Mouse (Mus musculus) layer of hippocampus, adult 2 months (tissue): ENCODE data around the gene Gpn2. TPM values are rescaled to one million over a fixed set of nuclear protein-coding genes. Genes with fewer than 3 reads are reported as not detected.
A peak's percentile ranks its signal among the peaks of the same experiment; 100 is the strongest.

Source experiments
- DNase-seq, 2 experiments: peaks; one replicate each; pipeline ENCODE4 v3.0.0; 2022; ENCODE audit warnings: low spot score in 2 of 2
- H3K27ac ChIP-seq: fragments of 200-600 bp; 2 replicates; pipeline ENCODE4 v1.8.1; 2022
- H3K4me3 ChIP-seq: fragments of 200-600 bp; 2 replicates; pipeline ENCODE4 v1.8.1; 2022; ENCODE audit warnings: mild to moderate bottlenecking
- CTCF ChIP-seq: fragments of 200-600 bp; conservative IDR thresholded peaks from 2 replicates; pipeline ENCODE4 v1.8.1; 2022; ENCODE audit warnings: antibody characterized with exemption, mild to moderate bottlenecking, moderate library complexity
- long read RNA-seq, 2 experiments: library from polyadenylated mRNA; stranded (forward); transcript quantifications; one replicate each; pipeline ENCODE4 v2.0.0; 2021; ENCODE audit warnings: borderline mapping rate in 2 of 2
- total RNA-seq, 2 experiments: library from RNA; stranded (reverse); gene quantifications; 2 replicates each; pipeline ENCODE4 v1.2.3; 2021

Gpn2 gene
- 10 to 100 TPM; 10.7 to 11.6 TPM for total RNA-seq
- long read RNA-seq, experiment 1, partial matches to known transcripts = 0 of 6 reads
- long read RNA-seq, experiment 1, other reads (novel, unspliced or antisense) = 1 of 6 reads
- long read RNA-seq, experiment 2, transcript Gpn2-201 (5 exons, 1,367 nt) = major isoform, 5 of 7 reads
- long read RNA-seq, experiment 2, partial matches to known transcripts = 1 of 7 reads
- long read RNA-seq, experiment 2, other reads (novel, unspliced or antisense) = 0 of 7 reads

DNA sequence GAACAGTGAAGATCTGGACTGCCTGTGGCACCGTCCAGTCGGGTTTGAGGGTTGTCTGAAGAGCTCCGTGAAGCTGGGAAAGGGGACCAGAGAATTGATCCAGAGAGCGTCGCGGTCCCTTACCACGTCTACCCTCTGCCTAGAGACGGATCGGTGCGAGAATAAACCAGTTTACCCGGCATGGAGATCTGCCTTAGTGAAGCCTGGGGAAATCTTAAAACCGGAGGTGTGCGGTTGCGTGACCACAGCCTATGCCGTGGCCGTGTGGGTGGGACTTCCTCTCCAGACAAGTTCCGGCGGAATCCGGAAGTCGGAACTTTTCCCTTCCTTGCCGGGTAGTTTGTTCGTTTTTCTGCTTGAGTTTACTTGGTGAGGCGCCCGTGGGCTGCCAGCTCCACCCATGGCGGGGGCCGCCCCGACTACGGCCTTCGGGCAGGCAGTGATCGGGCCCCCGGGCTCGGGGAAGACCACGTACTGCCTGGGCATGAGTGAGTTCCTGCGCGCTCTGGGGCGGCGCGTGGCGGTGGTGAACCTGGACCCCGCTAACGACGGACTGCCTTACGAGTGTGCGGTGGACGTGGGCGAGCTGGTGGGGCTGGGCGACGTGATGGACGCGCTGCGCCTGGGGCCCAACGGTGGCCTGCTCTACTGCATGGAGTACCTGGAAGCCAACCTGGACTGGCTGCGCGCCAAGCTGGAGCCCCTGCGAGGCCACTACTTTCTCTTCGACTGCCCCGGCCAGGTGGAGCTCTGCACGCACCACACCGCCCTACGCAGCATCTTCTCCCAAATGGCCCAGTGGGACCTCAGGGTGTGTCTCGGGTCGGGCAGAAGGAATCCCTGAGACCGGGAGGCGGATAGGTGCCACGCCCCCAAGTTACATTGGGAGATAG lies at the start of gene Gpn2:
Gpn2 (plus strand) TSS at position 304 of the 893 bp plus-strand sequence.
- TF ChIP-seq CTCF = no peak
- Histone ChIP-seq H3K27ac (peak within 1 kb of the TSS; percentile 90), H3K4me3 (peak within 1 kb of the TSS; percentile 80)
- DNase-seq = peak; percentile 84 to 86

- TF ChIP-seq CTCF = no peak
- no peak overlapping the region for H3K27ac ChIP-seq
- DNase-seq = no peak
- no peak overlapping the region for H3K4me3 ChIP-seq
Measured at GRCm38 (mm10) chr4:133536081-133536480, 48.1 kb upstream of the Gpn2 start.

- no peak overlapping the region for H3K27ac ChIP-seq
- H3K4me3 ChIP-seq = no peak overlapping the region
- DNase-seq = no peak
- TF ChIP-seq CTCF = no peak
Measured at GRCm38 (mm10) chr4:133536652-133537051, 47.5 kb upstream of the Gpn2 start.

DNA sequence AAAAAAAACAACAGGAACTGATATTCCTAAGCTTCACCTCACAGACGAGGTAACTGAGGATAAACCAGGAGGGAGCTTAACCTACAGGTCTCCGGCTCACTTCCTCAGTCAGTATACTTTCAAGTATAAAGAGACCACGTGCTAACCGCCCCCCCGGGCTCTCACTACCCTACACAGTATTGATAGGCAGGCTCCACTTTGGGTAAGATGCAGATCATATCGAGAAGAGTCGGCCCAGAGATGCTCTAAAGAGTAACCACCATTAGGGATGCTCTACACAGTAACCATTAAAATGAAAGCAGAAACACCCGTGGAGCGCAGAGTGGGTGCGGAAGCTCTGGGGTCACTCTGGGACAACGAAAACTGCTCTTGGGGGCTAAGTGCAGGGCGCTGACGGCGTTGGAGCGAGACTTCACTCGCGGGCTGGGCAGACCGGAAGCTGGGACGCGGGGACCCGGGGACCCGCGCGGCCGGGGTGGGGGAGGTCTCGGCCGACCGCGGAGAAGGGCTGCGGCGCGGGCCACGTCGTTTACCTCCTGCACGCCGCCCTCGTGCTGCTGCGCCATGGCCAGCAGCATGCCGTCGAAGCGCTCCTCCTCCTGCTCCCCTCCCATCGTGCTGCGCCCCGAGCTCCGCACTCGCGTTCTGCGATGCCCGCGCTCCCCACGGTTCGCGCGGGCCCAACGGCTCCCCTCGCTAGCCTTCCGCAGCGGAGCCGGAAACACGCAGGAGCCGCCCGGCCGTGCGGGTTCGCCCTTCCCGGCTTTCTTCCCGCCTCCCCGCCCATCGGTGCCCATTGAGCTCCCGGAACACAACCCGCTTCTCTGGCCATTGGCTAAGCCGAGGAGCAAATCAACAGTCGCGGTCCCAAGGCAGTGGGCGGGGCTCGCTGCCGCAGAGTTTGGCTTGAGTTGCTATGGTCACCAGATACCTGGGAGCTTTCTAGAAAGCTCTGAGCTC lies 38.6 kb upstream of the Gpn2 start, which contains the start of gene Nudc:
Nudc (minus strand) TSS at position 725 of the 960 bp plus-strand sequence.
- Histone ChIP-seq H3K27ac (peak within 1 kb of the TSS; percentile 92), H3K4me3 (peak within 1 kb of the TSS; percentile 97)
- TF ChIP-seq CTCF = no peak
- peak; percentile 95 to 97 for DNase-seq

GRCm38 (mm10) chr4:133552029-133552428 lies 32.1 kb upstream of the Gpn2 start:
- no peak overlapping the region for H3K4me3 ChIP-seq
- TF ChIP-seq CTCF = no peak
- no peak overlapping the region for H3K27ac ChIP-seq
- no peak for DNase-seq

GRCm38 (mm10) chr4:133552768-133553447 lies 31.3 kb upstream of the Gpn2 start, which contains the start of gene Nr0b2:
TSS of gene Nr0b2 (plus strand) at chr4:133553376.
- no peak for DNase-seq
- no peak within 1 kb of the TSS for H3K27ac ChIP-seq
- no peak within 1 kb of the TSS for H3K4me3 ChIP-seq
- no peak for TF ChIP-seq CTCF

DNA sequence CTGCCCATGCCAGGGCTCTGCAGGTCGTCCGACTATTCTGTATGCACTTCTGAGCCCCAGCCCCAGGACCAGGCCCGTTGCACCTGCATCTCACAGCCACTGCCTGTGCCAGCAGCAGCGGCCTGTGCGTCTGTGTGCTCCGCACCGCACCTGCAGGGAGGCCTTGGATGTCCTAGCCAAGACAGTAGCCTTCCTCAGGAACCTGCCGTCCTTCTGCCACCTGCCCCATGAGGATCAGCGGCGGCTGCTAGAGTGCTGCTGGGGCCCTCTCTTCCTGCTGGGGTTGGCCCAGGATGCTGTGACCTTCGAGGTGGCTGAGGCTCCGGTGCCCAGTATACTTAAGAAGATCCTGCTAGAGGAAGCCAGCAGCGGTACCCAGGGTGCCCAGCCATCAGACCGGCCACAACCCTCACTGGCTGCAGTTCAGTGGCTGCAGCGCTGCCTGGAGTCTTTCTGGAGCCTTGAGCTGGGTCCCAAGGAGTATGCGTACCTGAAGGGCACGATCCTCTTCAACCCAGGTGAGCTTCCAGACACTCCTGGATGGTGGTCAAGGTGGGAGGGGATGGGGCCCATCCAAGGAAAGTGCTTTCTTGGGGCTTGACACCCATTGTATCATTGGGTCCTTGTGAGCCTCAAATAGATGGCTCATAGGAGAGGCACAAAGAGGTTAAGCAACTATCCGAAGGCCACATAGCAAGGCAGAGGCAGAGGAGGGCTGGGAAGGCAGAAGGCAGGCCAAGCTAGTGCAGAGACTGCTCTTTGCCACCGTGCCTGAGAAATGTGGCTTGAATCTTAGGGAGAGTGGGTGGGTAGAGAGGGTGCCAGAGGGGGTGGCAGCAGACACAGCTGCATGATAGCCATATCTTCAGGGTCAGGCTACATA lies 30.5 kb upstream of the Gpn2 start:
- no peak for DNase-seq
- H3K27ac ChIP-seq = no peak overlapping the region
- no peak overlapping the region for H3K4me3 ChIP-seq

GRCm38 (mm10) chr4:133557041-133557717 lies 27.0 kb upstream of the Gpn2 start:
- Histone ChIP-seq H3K27ac (no peak overlapping the region), H3K4me3 (no peak overlapping the region)
- no peak for TF ChIP-seq CTCF
- no peak for DNase-seq

More for the DNA sequence above, 30.5 kb upstream of the Gpn2 start:
- no peak for TF ChIP-seq CTCF

GRCm38 (mm10) chr4:133559846-133560245 lies 24.3 kb upstream of the Gpn2 start:
- DNase-seq = no peak
- Histone ChIP-seq H3K4me3 (no peak overlapping the region), H3K27ac (no peak overlapping the region)
- TF ChIP-seq CTCF = no peak

GRCm38 (mm10) chr4:133561622-133562021 lies 22.5 kb upstream of the Gpn2 start:
- Histone ChIP-seq H3K27ac (no peak overlapping the region), H3K4me3 (no peak overlapping the region)
- no peak for TF ChIP-seq CTCF
- no peak for DNase-seq

DNA sequence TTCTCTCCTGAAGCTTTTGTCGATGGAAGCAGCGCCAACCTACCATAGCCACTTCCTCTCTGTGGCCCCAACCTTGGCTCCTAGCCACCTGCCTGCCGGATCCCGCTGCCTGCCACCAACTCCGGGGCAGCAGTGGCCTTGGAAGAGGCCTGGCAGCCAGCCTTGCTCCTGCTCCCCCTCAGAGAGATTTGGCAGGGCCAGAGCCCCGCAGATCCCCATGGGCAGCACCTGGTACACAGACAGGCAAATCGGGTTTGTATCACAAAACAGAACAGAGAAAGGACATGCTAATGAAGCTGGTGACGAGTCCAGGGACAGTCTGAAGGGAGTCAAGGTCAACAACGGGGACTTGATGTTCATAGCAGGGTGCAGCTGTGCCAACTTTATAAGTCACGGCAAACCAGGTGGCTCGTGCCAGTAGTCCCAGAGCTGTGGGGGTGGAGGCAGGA lies 21.0 kb upstream of the Gpn2 start:
- no peak for TF ChIP-seq CTCF
- no peak overlapping the region for H3K4me3 ChIP-seq
- DNase-seq = no peak
- no peak overlapping the region for H3K27ac ChIP-seq
